40 mouse cellular contexts compared by ENCODE assay signal in genomic region chr11:100008336-100008735, GRCm38 (mm10). TPM values are rescaled to one million over a fixed set of nuclear protein-coding genes. Genes with fewer than 3 reads are reported as not detected.
"Had no signal": no experiment of that assay in that cellular context is flagged by ENCODE, and none has a peak within 500 bp of the region (broad histone marks: within the 10 kb centered on the region; RNA-seq: fewer than 3 reads in every experiment).

No protein-coding gene starts in this region.

- H3K4me1 ChIP-seq: heart, embryonic 13.5 days; heart, embryonic 15.5 days; hindbrain, embryonic 13.5 days; hindbrain, embryonic 15.5 days; limb, embryonic 10.5 days; limb, embryonic 12.5 days; liver, embryonic 13.5 days had no signal

- H3K9ac ChIP-seq: forebrain, postnatal 0 days; heart, embryonic 13.5 days; heart, embryonic 15.5 days; hindbrain, embryonic 13.5 days; hindbrain, embryonic 15.5 days; kidney, embryonic 15.5 days; limb, embryonic 12.5 days; liver, embryonic 13.5 days had no signal

- H3K36me3 ChIP-seq: heart, embryonic 13.5 days; heart, embryonic 15.5 days; hindbrain, embryonic 13.5 days; hindbrain, embryonic 15.5 days; kidney, embryonic 15.5 days; limb, embryonic 10.5 days; limb, embryonic 12.5 days; liver, embryonic 13.5 days had no signal

- DNase-seq: forebrain, postnatal 0 days; gastrocnemius, postnatal 14 days; gastrocnemius, postnatal 36 days; heart, adult 18-20 months; heart, postnatal 14 days; heart, postnatal 36 days; kidney, adult 11 months; kidney, adult 2 months; kidney, adult 9 months; kidney, postnatal 25 days; kidney, postnatal 4 days; liver; liver, embryonic 13.5 days had no signal

- H3K4me3 ChIP-seq: heart, embryonic 13.5 days; heart, embryonic 15.5 days; hindbrain, embryonic 13.5 days; hindbrain, embryonic 15.5 days; kidney, embryonic 15.5 days; layer of hippocampus, adult 2 months; left cerebral cortex, adult 2 months; limb, embryonic 10.5 days; limb, embryonic 12.5 days; liver, embryonic 13.5 days had no signal

- H3K27me3 ChIP-seq: heart, embryonic 15.5 days; hindbrain, embryonic 13.5 days; hindbrain, embryonic 15.5 days; kidney, embryonic 15.5 days; limb, embryonic 12.5 days; liver, embryonic 13.5 days had no signal

- H3K27ac ChIP-seq: heart, embryonic 13.5 days; heart, embryonic 15.5 days; hindbrain, embryonic 13.5 days; hindbrain, embryonic 15.5 days; hindbrain, postnatal 0 days; kidney, embryonic 15.5 days; kidney, postnatal 0 days; layer of hippocampus, adult 2 months; left cerebral cortex, adult 2 months; limb, embryonic 10.5 days; limb, embryonic 12.5 days; liver, embryonic 13.5 days had no signal

RNA-seq across cellular contexts. Expression of gene Krt33a, which starts 7.7 kb away (rescaled TPM):
- total RNA-seq: forebrain, postnatal 0 days; gastrocnemius, adult 8-10 months; gastrocnemius, postnatal 36 days; heart, adult 18-20 months; heart, postnatal 14 days; heart, postnatal 36 days; hematopoietic stem cell, adult 5-6 weeks; hindbrain, postnatal 0 days; layer of hippocampus, adult 2 months; layer of hippocampus, postnatal 10 days; layer of hippocampus, postnatal 25 days; left cerebral cortex, adult 2 months; left cerebral cortex, postnatal 14 days; left cerebral cortex, postnatal 36 days had no signal
- polyA plus RNA-seq: forebrain, postnatal 0 days; frontal cortex, adult 2 months; heart, embryonic 11.5 days; heart, embryonic 13.5 days; heart, embryonic 15.5 days; heart, postnatal 0 days; hindbrain, embryonic 11.5 days; hindbrain, embryonic 13.5 days; hindbrain, embryonic 15.5 days; hindbrain, postnatal 0 days; intestine, embryonic 14.5 days; intestine, embryonic 16.5 days; kidney, adult 2 months; kidney, embryonic 15.5 days; kidney, postnatal 0 days; limb, embryonic 10.5 days; limb, embryonic 12.5 days; liver, embryonic 11.5 days; liver, embryonic 13.5 days had no signal

RNA-seq across cellular contexts. Expression of gene Krtap17-1, which starts 14.5 kb away (rescaled TPM):
- total RNA-seq: forebrain, postnatal 0 days; gastrocnemius, adult 18-20 months; gastrocnemius, adult 8-10 months; gastrocnemius, postnatal 14 days; gastrocnemius, postnatal 36 days; heart, adult 18-20 months; heart, postnatal 14 days; heart, postnatal 36 days; hematopoietic stem cell, adult 5-6 weeks; layer of hippocampus, adult 2 months; layer of hippocampus, postnatal 10 days; layer of hippocampus, postnatal 25 days; left cerebral cortex, adult 2 months; left cerebral cortex, postnatal 14 days; left cerebral cortex, postnatal 36 days had no signal
- polyA plus RNA-seq: frontal cortex, adult 2 months; gonadal fat pad, adult 2 months; heart, embryonic 11.5 days; heart, embryonic 13.5 days; heart, embryonic 15.5 days; heart, postnatal 0 days; intestine, embryonic 14.5 days; intestine, embryonic 16.5 days; kidney, adult 2 months; kidney, embryonic 15.5 days; kidney, postnatal 0 days; liver, embryonic 11.5 days; liver, embryonic 13.5 days had no signal

RNA-seq across cellular contexts. Expression of gene Krt33b, which starts 21.3 kb away (rescaled TPM):
- total RNA-seq: forebrain, postnatal 0 days; gastrocnemius, adult 18-20 months; gastrocnemius, adult 8-10 months; gastrocnemius, postnatal 36 days; heart, adult 18-20 months; heart, postnatal 14 days; heart, postnatal 36 days; hematopoietic stem cell, adult 5-6 weeks; hindbrain, postnatal 0 days; layer of hippocampus, adult 2 months; layer of hippocampus, postnatal 10 days; layer of hippocampus, postnatal 25 days; left cerebral cortex, adult 2 months; left cerebral cortex, postnatal 14 days; left cerebral cortex, postnatal 36 days had no signal
- polyA plus RNA-seq: forebrain, postnatal 0 days; frontal cortex, adult 2 months; gonadal fat pad, adult 2 months; heart, embryonic 11.5 days; heart, embryonic 13.5 days; heart, embryonic 15.5 days; heart, postnatal 0 days; hindbrain, embryonic 11.5 days; hindbrain, embryonic 13.5 days; hindbrain, embryonic 15.5 days; intestine, embryonic 14.5 days; intestine, embryonic 16.5 days; kidney, adult 2 months; kidney, embryonic 15.5 days; kidney, postnatal 0 days; limb, embryonic 10.5 days; liver, embryonic 11.5 days; liver, embryonic 13.5 days had no signal

RNA-seq across cellular contexts. Expression of gene Krtap16-1, which starts 21.9 kb away (rescaled TPM):
- total RNA-seq: forebrain, postnatal 0 days; gastrocnemius, adult 18-20 months; gastrocnemius, adult 8-10 months; gastrocnemius, postnatal 14 days; gastrocnemius, postnatal 36 days; heart, adult 18-20 months; heart, postnatal 14 days; heart, postnatal 36 days; hematopoietic stem cell, adult 5-6 weeks; hindbrain, postnatal 0 days; layer of hippocampus, adult 2 months; layer of hippocampus, postnatal 10 days; layer of hippocampus, postnatal 25 days; left cerebral cortex, adult 2 months; left cerebral cortex, postnatal 14 days; left cerebral cortex, postnatal 36 days had no signal
- polyA plus RNA-seq: forebrain, postnatal 0 days; gonadal fat pad, adult 2 months; heart, embryonic 11.5 days; heart, embryonic 13.5 days; heart, embryonic 15.5 days; heart, postnatal 0 days; hindbrain, embryonic 11.5 days; hindbrain, postnatal 0 days; intestine, embryonic 14.5 days; intestine, embryonic 16.5 days; kidney, adult 2 months; kidney, embryonic 15.5 days; kidney, postnatal 0 days; limb, embryonic 10.5 days; limb, embryonic 12.5 days; liver, embryonic 11.5 days; liver, embryonic 13.5 days had no signal

RNA-seq across cellular contexts. Expression of gene Krtap29-1, which starts 29.5 kb away (rescaled TPM):
- total RNA-seq: forebrain, postnatal 0 days; gastrocnemius, adult 18-20 months; gastrocnemius, adult 8-10 months; gastrocnemius, postnatal 14 days; gastrocnemius, postnatal 36 days; heart, adult 18-20 months; heart, postnatal 14 days; heart, postnatal 36 days; hematopoietic stem cell, adult 5-6 weeks; hindbrain, postnatal 0 days; layer of hippocampus, adult 2 months; layer of hippocampus, postnatal 10 days; layer of hippocampus, postnatal 25 days; left cerebral cortex, adult 2 months; left cerebral cortex, postnatal 14 days; left cerebral cortex, postnatal 36 days had no signal
- polyA plus RNA-seq: forebrain, postnatal 0 days; frontal cortex, adult 2 months; gonadal fat pad, adult 2 months; heart, embryonic 11.5 days; heart, embryonic 13.5 days; heart, embryonic 15.5 days; heart, postnatal 0 days; hindbrain, embryonic 11.5 days; hindbrain, embryonic 13.5 days; hindbrain, embryonic 15.5 days; hindbrain, postnatal 0 days; intestine, embryonic 14.5 days; intestine, embryonic 16.5 days; kidney, adult 2 months; kidney, embryonic 15.5 days; kidney, postnatal 0 days; limb, embryonic 10.5 days; limb, embryonic 12.5 days; limb, embryonic 14.5 days; liver, embryonic 11.5 days; liver, embryonic 13.5 days had no signal
